Mouse (Mus musculus): ENCODE measurements around the gene Ikzf4. TPM values are rescaled to one million over a fixed set of nuclear protein-coding genes. Genes with fewer than 3 reads are reported as not detected.
"Not testable (repeated sequence)": the region's sequence is repeated elsewhere in the genome, so short reads cannot be mapped to it uniquely, and the experiment has no call there.

The Ikzf4 gene
- polyA plus RNA-seq, 1 experiment: 4.4 TPM

DNA sequence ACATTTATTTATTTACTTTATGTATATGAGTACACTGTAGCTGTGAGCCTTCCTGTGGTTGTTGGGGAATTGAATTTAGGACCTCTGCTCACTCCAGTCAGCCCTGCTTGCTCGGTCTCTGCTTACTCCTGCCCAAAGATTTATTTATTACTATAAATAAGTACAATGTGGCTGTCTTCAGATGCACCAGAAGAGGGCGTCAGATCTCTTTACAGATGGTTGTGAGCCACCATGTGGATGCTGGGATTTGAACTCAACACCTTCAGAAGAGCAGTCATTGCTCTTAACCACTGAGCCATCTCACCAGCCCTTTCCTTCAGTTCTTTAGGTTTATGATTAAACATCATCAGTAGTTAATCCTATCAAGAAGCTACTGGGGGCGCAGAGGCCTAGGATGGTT is 30.9 kb downstream of the Ikzf4 start:
- DNase-seq: no peak

GRCm38 (mm10) chr10:128613820-128614219 is 32.0 kb downstream of the Ikzf4 start:
- H3K4me3 ChIP-seq (replicated peaks; ENCODE audit: extremely low read depth, low read depth, low read length); H3K4me1 ChIP-seq (ENCODE audit: control insufficient read depth, insufficient read depth, low read length); DNase-seq: not testable (repeated sequence)
- WGBS: 52% methylated on average over 4 of the region's 4 CpGs

More for the DNA sequence above, 30.9 kb downstream of the Ikzf4 start:
- no peak for TF ChIP-seq CTCF (IDR thresholded peaks at IDR 0.05; ENCODE audit: insufficient read depth, low read length)
- no peak for TF ChIP-seq POLR2A (IDR thresholded peaks at IDR 0.05; ENCODE audit: borderline replicate concordance, extremely low read depth, low read depth, low read length)
- peaks cover 2% of the 10 kb centered on the region; the same call in 1 of the 2 replicates for H3K4me1 ChIP-seq (ENCODE audit: control insufficient read depth, insufficient read depth, low read length)
- 57% methylated on average over 3 of the region's 3 CpGs for WGBS
- no peak overlapping the region for H3K4me3 ChIP-seq (replicated peaks; ENCODE audit: extremely low read depth, low read depth, low read length)

GRCm38 (mm10) chr10:128613154-128613440 is 32.7 kb downstream of the Ikzf4 start:
- TF ChIP-seq CTCF (IDR thresholded peaks at IDR 0.05; ENCODE audit: insufficient read depth, low read length) (no peak), POLR2A (IDR thresholded peaks at IDR 0.05; ENCODE audit: borderline replicate concordance, extremely low read depth, low read depth, low read length) (no peak)
- 21% methylated on average over 6 of the region's 6 CpGs for WGBS
- no peak for DNase-seq
- H3K4me3 ChIP-seq (replicated peaks; ENCODE audit: extremely low read depth, low read depth, low read length): no peak overlapping the region
- H3K4me1 ChIP-seq (ENCODE audit: control insufficient read depth, insufficient read depth, low read length): peaks cover 2% of the 10 kb centered on the region; the same call in 1 of the 2 replicates

DNA sequence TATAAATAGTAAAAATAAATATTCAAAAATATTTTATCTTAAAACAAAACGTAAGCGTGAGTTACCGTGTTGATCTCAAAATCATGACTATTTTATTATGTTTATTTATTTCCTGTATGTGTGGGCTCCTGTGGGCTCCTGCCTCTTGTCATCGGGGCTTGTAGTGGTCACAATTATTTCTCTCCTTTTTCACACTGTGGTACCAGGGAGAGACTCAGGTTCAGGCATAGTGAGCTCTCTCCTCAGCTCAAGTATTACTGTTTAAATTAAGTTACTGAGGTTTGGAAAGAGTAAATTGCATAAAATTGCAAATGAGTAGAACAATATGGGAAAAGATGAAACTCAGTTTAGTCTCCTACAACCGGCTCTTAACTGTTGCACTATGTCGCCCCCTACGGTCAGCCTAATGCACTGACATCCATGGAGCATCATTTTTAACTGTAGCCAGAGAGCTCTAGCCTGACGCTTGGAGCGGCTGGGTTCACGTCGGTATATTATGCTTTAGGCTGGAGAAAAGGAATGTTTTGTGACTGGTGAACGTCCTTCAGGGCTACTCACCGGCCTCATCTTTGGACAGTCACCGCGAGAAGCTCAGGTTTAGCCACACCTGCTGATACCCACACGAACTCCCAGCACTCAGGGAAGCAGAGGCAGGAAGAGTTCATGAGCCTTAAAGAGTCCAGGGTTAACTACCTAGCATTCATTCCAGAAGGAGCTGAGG is 33.2 kb downstream of the Ikzf4 start:
- peak; percentile 68 for DNase-seq
- H3K4me3 ChIP-seq (replicated peaks; ENCODE audit: extremely low read depth, low read depth, low read length): no peak overlapping the region
- H3K4me1 ChIP-seq (ENCODE audit: control insufficient read depth, insufficient read depth, low read length): peaks cover 2% of the 10 kb centered on the region; the same call in 1 of the 2 replicates
- peak; percentile 78 for TF ChIP-seq CTCF (IDR thresholded peaks at IDR 0.05; ENCODE audit: insufficient read depth, low read length)
- no peak for TF ChIP-seq POLR2A (IDR thresholded peaks at IDR 0.05; ENCODE audit: borderline replicate concordance, extremely low read depth, low read depth, low read length)
- 13% methylated on average over 16 of the region's 16 CpGs for WGBS

DNA sequence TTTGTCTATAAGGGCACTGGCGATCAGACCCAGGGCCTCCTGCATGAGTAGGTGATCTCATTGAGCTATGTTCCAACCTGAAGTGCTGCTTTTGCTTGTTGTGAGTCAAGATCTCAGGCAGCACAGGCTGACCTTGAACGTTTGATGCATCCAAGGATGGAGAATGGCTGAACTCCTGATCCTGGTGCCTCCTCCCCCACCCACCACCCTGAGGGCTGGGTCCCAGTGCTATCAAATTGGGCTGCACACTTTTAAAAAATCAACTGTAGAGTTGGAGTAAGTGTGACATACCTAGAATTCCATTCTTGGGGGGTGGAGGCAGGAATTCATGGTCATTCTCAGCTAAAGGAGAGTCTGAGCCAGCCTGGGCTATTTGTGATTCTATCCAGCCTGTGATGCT is 39.3 kb downstream of the Ikzf4 start:
- 36% methylated on average over 2 of the region's 2 CpGs for WGBS
- no peak for DNase-seq
- no peaks in the 10 kb centered on the region for H3K4me1 ChIP-seq (ENCODE audit: control insufficient read depth, insufficient read depth, low read length)
- H3K4me3 ChIP-seq (replicated peaks; ENCODE audit: extremely low read depth, low read depth, low read length): no peak overlapping the region
- TF ChIP-seq POLR2A (IDR thresholded peaks at IDR 0.05; ENCODE audit: borderline replicate concordance, extremely low read depth, low read depth, low read length) (no peak), CTCF (IDR thresholded peaks at IDR 0.05; ENCODE audit: insufficient read depth, low read length) (no peak)

DNA sequence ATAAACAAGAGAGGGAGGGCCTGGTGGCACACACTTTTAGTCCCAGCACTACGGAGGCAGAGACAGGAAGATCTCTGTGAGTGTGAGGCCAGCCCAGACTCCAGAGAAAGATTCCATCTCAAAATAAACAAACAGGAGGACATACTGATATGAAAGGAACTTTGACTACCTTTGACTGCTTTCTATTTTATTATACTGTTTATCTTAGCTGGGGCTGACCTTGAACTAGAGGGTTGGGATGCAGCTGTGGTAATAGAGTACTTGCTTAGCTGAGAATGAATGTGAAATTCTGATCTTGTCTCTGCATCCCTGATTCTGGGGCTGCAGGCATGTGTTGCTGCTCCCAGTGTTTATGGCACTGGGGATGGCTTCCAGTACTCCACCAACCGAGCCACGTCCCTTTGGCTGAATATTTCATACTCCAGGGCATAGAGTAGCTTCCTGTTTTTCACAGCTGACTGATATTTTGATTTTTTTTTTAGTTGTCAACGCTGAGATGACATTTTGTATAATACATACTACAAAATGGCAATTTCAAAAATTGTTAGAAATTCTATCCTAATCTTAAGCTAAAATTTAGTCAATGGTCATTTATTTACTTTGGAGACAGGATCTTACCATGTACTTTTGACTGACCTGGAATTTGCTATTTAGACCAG is 43.2 kb downstream of the Ikzf4 start:
- Histone ChIP-seq H3K4me1 (ENCODE audit: control insufficient read depth, insufficient read depth, low read length) (no peaks in the 10 kb centered on the region), H3K4me3 (replicated peaks; ENCODE audit: extremely low read depth, low read depth, low read length) (no peak overlapping the region)
- 47% methylated on average over 4 of the region's 4 CpGs for WGBS
- no peak for DNase-seq
- TF ChIP-seq CTCF (IDR thresholded peaks at IDR 0.05; ENCODE audit: insufficient read depth, low read length) (no peak), POLR2A (IDR thresholded peaks at IDR 0.05; ENCODE audit: borderline replicate concordance, extremely low read depth, low read depth, low read length) (no peak)

DNA sequence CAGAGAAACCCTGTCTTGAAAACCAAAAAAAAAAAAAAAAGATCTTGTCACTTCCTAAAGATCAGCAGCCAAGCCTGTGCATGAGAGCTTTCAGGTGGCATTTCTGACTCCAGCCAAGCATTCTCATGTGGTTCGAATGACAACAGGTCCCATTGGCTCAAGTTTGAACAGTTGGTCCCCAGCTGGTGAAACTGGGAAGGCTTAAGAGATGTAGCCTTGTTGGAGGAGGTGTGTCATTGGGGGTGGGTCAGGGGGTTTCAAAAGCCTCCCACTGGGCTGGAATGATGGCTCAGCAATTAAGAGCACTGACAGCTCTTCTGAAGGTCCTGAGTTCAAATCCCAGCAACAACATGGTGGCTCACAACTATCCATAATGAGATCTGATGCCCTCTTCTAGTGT is 44.3 kb downstream of the Ikzf4 start:
- no peaks in the 10 kb centered on the region for H3K4me1 ChIP-seq (ENCODE audit: control insufficient read depth, insufficient read depth, low read length)
- TF ChIP-seq POLR2A (IDR thresholded peaks at IDR 0.05; ENCODE audit: borderline replicate concordance, extremely low read depth, low read depth, low read length) (no peak), CTCF (IDR thresholded peaks at IDR 0.05; ENCODE audit: insufficient read depth, low read length) (no peak)
- WGBS: 67% methylated on average over 1 of the region's 1 CpGs
- H3K4me3 ChIP-seq (replicated peaks; ENCODE audit: extremely low read depth, low read depth, low read length): no peak overlapping the region
- no peak for DNase-seq

GRCm38 (mm10) chr10:128598476-128598875 is 47.3 kb downstream of the Ikzf4 start:
- WGBS: 38% methylated on average over 2 of the region's 2 CpGs

GRCm38 (mm10) chr10:128592797-128593196 is 53.0 kb downstream of the Ikzf4 start:
- no peaks in the 10 kb centered on the region for H3K4me1 ChIP-seq (ENCODE audit: control insufficient read depth, insufficient read depth, low read length)
- no peak overlapping the region for H3K4me3 ChIP-seq (replicated peaks; ENCODE audit: extremely low read depth, low read depth, low read length)
- TF ChIP-seq CTCF (IDR thresholded peaks at IDR 0.05; ENCODE audit: insufficient read depth, low read length) (no peak), POLR2A (IDR thresholded peaks at IDR 0.05; ENCODE audit: borderline replicate concordance, extremely low read depth, low read depth, low read length) (no peak)
- no peak for DNase-seq
- 69% methylated on average over 5 of the region's 5 CpGs for WGBS

More at GRCm38 (mm10) chr10:128598476-128598875, 47.3 kb downstream of the Ikzf4 start:
- no peak for TF ChIP-seq CTCF (IDR thresholded peaks at IDR 0.05; ENCODE audit: insufficient read depth, low read length)
- TF ChIP-seq POLR2A (IDR thresholded peaks at IDR 0.05; ENCODE audit: borderline replicate concordance, extremely low read depth, low read depth, low read length): no peak
- Histone ChIP-seq H3K4me3 (replicated peaks; ENCODE audit: extremely low read depth, low read depth, low read length) (no peak overlapping the region), H3K4me1 (ENCODE audit: control insufficient read depth, insufficient read depth, low read length) (no peaks in the 10 kb centered on the region)
- DNase-seq: no peak

GRCm38 (mm10) chr10:128591436-128591835 is 54.4 kb downstream of the Ikzf4 start:
- 69% methylated on average over 6 of the region's 6 CpGs for WGBS
- Histone ChIP-seq H3K4me1 (ENCODE audit: control insufficient read depth, insufficient read depth, low read length) (no peaks in the 10 kb centered on the region), H3K4me3 (replicated peaks; ENCODE audit: extremely low read depth, low read depth, low read length) (no peak overlapping the region)
- TF ChIP-seq POLR2A (IDR thresholded peaks at IDR 0.05; ENCODE audit: borderline replicate concordance, extremely low read depth, low read depth, low read length) (no peak), CTCF (IDR thresholded peaks at IDR 0.05; ENCODE audit: insufficient read depth, low read length) (no peak)
- DNase-seq: no peak
